8 mouse cellular contexts compared by ENCODE assay signal in the genomic region with DNA sequence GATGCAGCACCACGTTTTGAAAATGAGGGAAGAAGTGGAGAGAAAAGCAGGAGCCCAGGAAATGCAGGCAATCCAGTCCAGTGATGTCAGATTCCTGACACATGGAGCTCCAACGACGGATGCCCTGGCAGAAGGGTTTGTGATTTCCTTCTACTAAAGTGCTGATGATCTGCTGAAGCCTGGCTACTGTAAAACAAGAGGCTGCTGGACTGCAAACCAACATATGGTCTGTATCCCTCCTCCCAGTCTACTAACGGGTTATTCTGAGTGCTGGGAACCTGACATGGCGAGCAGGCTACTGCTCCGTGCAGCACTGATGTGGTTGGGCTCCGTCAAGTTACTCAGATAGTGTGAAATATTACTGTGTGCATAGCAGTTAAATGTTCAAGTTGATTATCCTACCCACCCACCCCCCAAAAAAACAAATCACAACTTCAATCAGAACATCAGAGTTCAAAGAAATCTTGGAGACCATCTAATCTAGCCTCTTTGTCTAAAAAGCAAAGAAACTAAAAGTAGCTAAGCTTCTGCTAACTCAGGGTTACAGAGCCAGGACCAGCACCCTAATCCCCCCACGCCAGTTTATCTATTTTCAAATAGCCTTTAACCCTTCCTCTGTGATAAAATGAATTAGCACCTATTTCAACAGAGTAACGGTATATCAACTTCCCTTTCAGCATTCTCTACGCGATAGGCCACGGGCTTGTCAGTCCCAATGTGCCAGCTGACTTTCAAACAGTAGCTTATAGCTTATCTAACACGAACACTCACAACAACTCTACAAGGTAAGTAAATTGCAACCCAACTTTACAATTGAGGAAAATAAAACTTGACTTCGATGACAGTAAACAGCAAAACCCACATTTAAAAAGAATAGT. TPM values are rescaled to one million over a fixed set of nuclear protein-coding genes. Genes with fewer than 3 reads are reported as not detected.
DNase-seq lines count a peak whose midpoint lies in the region; ATAC-seq and TF ChIP-seq lines count a peak whose summit lies in the region.
"Had no signal": no experiment of that assay in that cellular context is flagged by ENCODE, and none has a peak within 500 bp of the region (broad histone marks: within the 10 kb centered on the region; RNA-seq: fewer than 3 reads in every experiment).

No protein-coding gene starts in this region.

- H3K9me3 ChIP-seq in hindbrain, embryonic 13.5 days = no peaks in the 10 kb centered on the region
- H3K9me3 ChIP-seq in hindbrain, postnatal 0 days (ENCODE audit: low read length) = no peaks in the 10 kb centered on the region
- H3K9me3 ChIP-seq in liver, embryonic 13.5 days (replicated peaks) = no peaks in the 10 kb centered on the region
- H3K9me3 ChIP-seq: embryonic facial prominence, embryonic 15.5 days had no signal

- no peak overlapping the region for H3K4me2 ChIP-seq in hindbrain, embryonic 13.5 days
- no peak overlapping the region for H3K4me2 ChIP-seq in hindbrain, postnatal 0 days (ENCODE audit: low read depth, low read length)
- peak overlapping the region; percentile 51 for H3K4me2 ChIP-seq in liver, embryonic 13.5 days
- H3K4me2 ChIP-seq: embryonic facial prominence, embryonic 15.5 days had no signal

- no peak for ATAC-seq in hindbrain, embryonic 13.5 days (ENCODE audit: low FRiP score)
- no peak for ATAC-seq in hindbrain, postnatal 0 days
- peak; percentile 25 for ATAC-seq in liver, embryonic 13.5 days (ENCODE audit: low read depth)

- no peak overlapping the region for H3K27ac ChIP-seq in hindbrain, embryonic 13.5 days
- no peak overlapping the region; the same call in 1 of the 2 replicates for H3K27ac ChIP-seq in hindbrain, postnatal 0 days
- H3K27ac ChIP-seq in liver, embryonic 13.5 days = 0 out of 2 replicates have a peak overlapping the region, but pooled peaks have one; percentile 53
- H3K27ac ChIP-seq: embryonic facial prominence, embryonic 15.5 days had no signal

- H3K4me1 ChIP-seq in hindbrain, embryonic 13.5 days (replicated peaks) = peaks cover 25% of the 10 kb centered on the region
- H3K4me1 ChIP-seq in hindbrain, postnatal 0 days (ENCODE audit: insufficient read depth, low read length) = peaks cover 12% of the 10 kb centered on the region; the same call in 1 of the 2 replicates
- peaks cover 59% of the 10 kb centered on the region for H3K4me1 ChIP-seq in liver, embryonic 13.5 days (replicated peaks)

- 83% methylated on average over 14 of the region's 14 CpGs for WGBS in hindbrain, embryonic 13.5 days
- WGBS in hindbrain, postnatal 0 days = 67% methylated on average over 14 of the region's 14 CpGs
- WGBS in liver, embryonic 13.5 days (ENCODE audit: insufficient replicate concordance) = 17% methylated on average over 14 of the region's 14 CpGs

- no peak for DNase-seq in hindbrain, postnatal 0 days (ENCODE audit: low spot score)
- peak; percentile 67 for DNase-seq in brain, adult 2 months (ENCODE audit: low read depth, low spot score)
- peak; percentile 25 to 36 for DNase-seq in cerebellum, postnatal 14 days
- peak; percentile 37 for DNase-seq in liver, embryonic 13.5 days
- DNase-seq in adrenal gland, postnatal 25 days = no peak
- no peak for DNase-seq in yolk sac, embryonic 10.5 days (ENCODE audit: low spot score)

- H3K9ac ChIP-seq in hindbrain, embryonic 13.5 days = 0 out of 2 replicates have a peak overlapping the region, but pooled peaks have one; percentile 19
- no peak overlapping the region for H3K9ac ChIP-seq in hindbrain, postnatal 0 days (replicated peaks; ENCODE audit: low read length)
- 0 out of 2 replicates have a peak overlapping the region, but pooled peaks have one; percentile 17 for H3K9ac ChIP-seq in liver, embryonic 13.5 days
- H3K9ac ChIP-seq: embryonic facial prominence, embryonic 15.5 days had no signal

- TF ChIP-seq CTCF in hindbrain, postnatal 0 days (IDR thresholded peaks at IDR 0.05; ENCODE audit: low read depth) = no peak

- no peaks in the 10 kb centered on the region for H3K27me3 ChIP-seq in hindbrain, embryonic 13.5 days
- no peaks in the 10 kb centered on the region for H3K27me3 ChIP-seq in hindbrain, postnatal 0 days (ENCODE audit: insufficient read depth, low read length)
- H3K27me3 ChIP-seq in liver, embryonic 13.5 days = peaks cover 4% of the 10 kb centered on the region; the same call in 1 of the 2 replicates
- H3K27me3 ChIP-seq: embryonic facial prominence, embryonic 15.5 days had no signal

- H3K4me3 ChIP-seq in hindbrain, embryonic 13.5 days = no peak overlapping the region
- H3K4me3 ChIP-seq in hindbrain, postnatal 0 days (ENCODE audit: low read length) = no peak overlapping the region
- 0 out of 2 replicates have a peak overlapping the region, but pooled peaks have one; percentile 15 for H3K4me3 ChIP-seq in liver, embryonic 13.5 days (replicated peaks)
- H3K4me3 ChIP-seq: embryonic facial prominence, embryonic 15.5 days had no signal

- H3K36me3 ChIP-seq in hindbrain, embryonic 13.5 days = no peaks in the 10 kb centered on the region
- no peaks in the 10 kb centered on the region for H3K36me3 ChIP-seq in hindbrain, postnatal 0 days (ENCODE audit: insufficient read depth, low read length)
- H3K36me3 ChIP-seq in liver, embryonic 13.5 days = no peaks in the 10 kb centered on the region
- H3K36me3 ChIP-seq: embryonic facial prominence, embryonic 15.5 days had no signal

RNA-seq across cellular contexts. Expression of gene Zdhhc17, which starts 4.1 kb away (rescaled TPM):
- polyA plus RNA-seq in hindbrain, embryonic 13.5 days (2015; fragmentation: Nextera tagmentation; extraction: Ambion mirVana) = 55.5 and 58.3 TPM in 2 replicates
- total RNA-seq in hindbrain, postnatal 0 days (2014; rRNA removed) = 40.7 and 45.1 TPM in 2 replicates
- 41.0 and 44.8 TPM in 2 replicates for polyA plus RNA-seq in hindbrain, postnatal 0 days (2015; fragmentation: Nextera tagmentation; extraction: Ambion mirVana)
- 4.3 and 6.3 TPM in 2 replicates for polyA plus RNA-seq in liver, embryonic 13.5 days (2015; fragmentation: Nextera tagmentation; extraction: Ambion mirVana)
- 33.6 and 45.1 TPM in 2 replicates for total RNA-seq in adrenal gland, postnatal 25 days (2021)

Comparison
In these comparisons a context has a peak if more than half of its experiments do, and no peak if none do; other contexts are left out.
1. DNase-seq: peak in brain, adult 2 months (single experiment), cerebellum, postnatal 14 days (2 of 2) and liver, embryonic 13.5 days (single experiment); none in hindbrain, postnatal 0 days (single experiment), adrenal gland, postnatal 25 days (single experiment) and yolk sac, embryonic 10.5 days (single experiment).